Mouse (Mus musculus): ENCODE measurements around the gene Uap1l1. TPM values are rescaled to one million over a fixed set of nuclear protein-coding genes. Genes with fewer than 3 reads are reported as not detected.

Gene Uap1l1
- polyA plus RNA-seq, 1 experiment from 2014 or later: 40.0 TPM

- peaks cover 16% of the 10 kb centered on the region for H3K4me1 ChIP-seq (ENCODE audit: control insufficient read depth, insufficient read depth, low read length)
- peaks cover 38% of the 10 kb centered on the region for H3K27me3 ChIP-seq (ENCODE audit: control insufficient read depth, insufficient read depth, low read length)
- no peak overlapping the region for H3K4me3 ChIP-seq (replicated peaks; ENCODE audit: low read length)
- no peak overlapping the region for H3K9ac ChIP-seq (ENCODE audit: low read length)
- no peak overlapping the region for H3K27ac ChIP-seq (ENCODE audit: low read length)
- ATAC-seq (ENCODE audit: insufficient read depth, low FRiP score): no peak
- H3K4me2 ChIP-seq (ENCODE audit: low read depth, low read length): no peak overlapping the region
- no peaks in the 10 kb centered on the region for H3K9me3 ChIP-seq (replicated peaks; ENCODE audit: control insufficient read depth, low read length)
- WGBS: 88% methylated on average over 7 of the region's 7 CpGs
- no peaks in the 10 kb centered on the region for H3K36me3 ChIP-seq (ENCODE audit: control insufficient read depth, insufficient read depth, low read length)
Measured at GRCm38 (mm10) chr2:25398065-25398464, 32.6 kb upstream of the Uap1l1 start.

GRCm38 (mm10) chr2:25397010-25397409, 31.5 kb upstream of the Uap1l1 start:
- Histone ChIP-seq H3K9me3 (replicated peaks; ENCODE audit: control insufficient read depth, low read length) (no peaks in the 10 kb centered on the region), H3K27me3 (ENCODE audit: control insufficient read depth, insufficient read depth, low read length) (peaks cover 35% of the 10 kb centered on the region), H3K9ac (ENCODE audit: low read length) (no peak overlapping the region), H3K36me3 (ENCODE audit: control insufficient read depth, insufficient read depth, low read length) (no peaks in the 10 kb centered on the region), H3K4me1 (ENCODE audit: control insufficient read depth, insufficient read depth, low read length) (peaks cover 16% of the 10 kb centered on the region), H3K4me3 (replicated peaks; ENCODE audit: low read length) (no peak overlapping the region), H3K27ac (ENCODE audit: low read length) (no peak overlapping the region), H3K4me2 (ENCODE audit: low read depth, low read length) (peak overlapping the region; percentile 75)
- ATAC-seq (ENCODE audit: insufficient read depth, low FRiP score): no peak
- WGBS: 48% methylated on average over 1 of the region's 1 CpGs

- Histone ChIP-seq H3K27ac (ENCODE audit: low read length) (no peak overlapping the region), H3K4me3 (replicated peaks; ENCODE audit: low read length) (peak overlapping the region; percentile 55), H3K36me3 (ENCODE audit: control insufficient read depth, insufficient read depth, low read length) (no peaks in the 10 kb centered on the region), H3K9me3 (replicated peaks; ENCODE audit: control insufficient read depth, low read length) (no peaks in the 10 kb centered on the region), H3K9ac (ENCODE audit: low read length) (peak overlapping the region; percentile 67), H3K4me2 (ENCODE audit: low read depth, low read length) (peak overlapping the region; percentile 75), H3K4me1 (ENCODE audit: control insufficient read depth, insufficient read depth, low read length) (peaks cover 16% of the 10 kb centered on the region), H3K27me3 (ENCODE audit: control insufficient read depth, insufficient read depth, low read length) (peaks cover 32% of the 10 kb centered on the region)
- no peak for ATAC-seq (ENCODE audit: insufficient read depth, low FRiP score)
- 29% methylated on average over 3 of the region's 3 CpGs for WGBS
Measured at GRCm38 (mm10) chr2:25396597-25396983, 31.1 kb upstream of the Uap1l1 start.

GRCm38 (mm10) chr2:25395721-25396596, 30.5 kb upstream of the Uap1l1 start, which contains the start of gene Entpd2:
TSS of gene Entpd2 (plus strand) at chr2:25395874.
- peak within 1 kb of the TSS; percentile 67 for H3K9ac ChIP-seq (ENCODE audit: low read length)
- WGBS: 2% methylated on average over 57 of the region's 57 CpGs
- H3K4me1 ChIP-seq (ENCODE audit: control insufficient read depth, insufficient read depth, low read length): peaks cover 16% of the 10 kb centered on the region
- H3K9me3 ChIP-seq (replicated peaks; ENCODE audit: control insufficient read depth, low read length): no peaks in the 10 kb centered on the region
- H3K27me3 ChIP-seq (ENCODE audit: control insufficient read depth, insufficient read depth, low read length): peaks cover 32% of the 10 kb centered on the region
- H3K4me3 ChIP-seq (replicated peaks; ENCODE audit: low read length): peak within 1 kb of the TSS; percentile 55
- H3K4me2 ChIP-seq (ENCODE audit: low read depth, low read length): peak within 1 kb of the TSS; percentile 75
- no peaks in the 10 kb centered on the region for H3K36me3 ChIP-seq (ENCODE audit: control insufficient read depth, insufficient read depth, low read length)
- ATAC-seq (ENCODE audit: insufficient read depth, low FRiP score): peak; percentile 86
- peak within 1 kb of the TSS; percentile 20; the same call in 1 of the 2 replicates for H3K27ac ChIP-seq (ENCODE audit: low read length)

- H3K9me3 ChIP-seq (replicated peaks; ENCODE audit: control insufficient read depth, low read length): no peaks in the 10 kb centered on the region
- whole genome bisulfite sequencing: 46% methylated on average over 3 of the region's 3 CpGs
- H3K4me2 ChIP-seq (ENCODE audit: low read depth, low read length): no peak overlapping the region
- no peaks in the 10 kb centered on the region for H3K36me3 ChIP-seq (ENCODE audit: control insufficient read depth, insufficient read depth, low read length)
- no peak overlapping the region; the same call in 1 of the 2 replicates for H3K9ac ChIP-seq (ENCODE audit: low read length)
- no peak overlapping the region for H3K4me3 ChIP-seq (replicated peaks; ENCODE audit: low read length)
- H3K27ac ChIP-seq (ENCODE audit: low read length): peak overlapping the region; percentile 43
- H3K27me3 ChIP-seq (ENCODE audit: control insufficient read depth, insufficient read depth, low read length): peaks cover 23% of the 10 kb centered on the region
- H3K4me1 ChIP-seq (ENCODE audit: control insufficient read depth, insufficient read depth, low read length): peaks cover 12% of the 10 kb centered on the region
- ATAC-seq (ENCODE audit: insufficient read depth, low FRiP score): peak; percentile 30; the same call in 1 of the 2 replicates
Measured at GRCm38 (mm10) chr2:25394281-25395221, 29.1 kb upstream of the Uap1l1 start.

GRCm38 (mm10) chr2:25391266-25391665, 25.8 kb upstream of the Uap1l1 start:
- no peak overlapping the region for H3K4me2 ChIP-seq (ENCODE audit: low read depth, low read length)
- peaks cover 3% of the 10 kb centered on the region; the same call in 1 of the 2 replicates for H3K27me3 ChIP-seq (ENCODE audit: control insufficient read depth, insufficient read depth, low read length)
- peaks cover 12% of the 10 kb centered on the region for H3K4me1 ChIP-seq (ENCODE audit: control insufficient read depth, insufficient read depth, low read length)
- no peak for ATAC-seq (ENCODE audit: insufficient read depth, low FRiP score)
- H3K9me3 ChIP-seq (replicated peaks; ENCODE audit: control insufficient read depth, low read length): no peaks in the 10 kb centered on the region
- no peak overlapping the region for H3K9ac ChIP-seq (ENCODE audit: low read length)
- WGBS: 57% methylated on average over 5 of the region's 5 CpGs
- H3K27ac ChIP-seq (ENCODE audit: low read length): no peak overlapping the region
- no peaks in the 10 kb centered on the region for H3K36me3 ChIP-seq (ENCODE audit: control insufficient read depth, insufficient read depth, low read length)
- no peak overlapping the region for H3K4me3 ChIP-seq (replicated peaks; ENCODE audit: low read length)

- Histone ChIP-seq H3K27ac (ENCODE audit: low read length) (no peak overlapping the region), H3K9ac (ENCODE audit: low read length) (no peak overlapping the region), H3K4me2 (ENCODE audit: low read depth, low read length) (no peak overlapping the region), H3K9me3 (replicated peaks; ENCODE audit: control insufficient read depth, low read length) (no peaks in the 10 kb centered on the region), H3K27me3 (ENCODE audit: control insufficient read depth, insufficient read depth, low read length) (no peaks in the 10 kb centered on the region), H3K36me3 (ENCODE audit: control insufficient read depth, insufficient read depth, low read length) (no peaks in the 10 kb centered on the region), H3K4me3 (replicated peaks; ENCODE audit: low read length) (no peak overlapping the region), H3K4me1 (ENCODE audit: control insufficient read depth, insufficient read depth, low read length) (no peaks in the 10 kb centered on the region)
- no peak for ATAC-seq (ENCODE audit: insufficient read depth, low FRiP score)
- 59% methylated on average over 5 of the region's 5 CpGs for WGBS
Measured at GRCm38 (mm10) chr2:25384492-25384891, 19.0 kb upstream of the Uap1l1 start.

- Histone ChIP-seq H3K4me3 (replicated peaks; ENCODE audit: low read length) (no peak overlapping the region), H3K27ac (ENCODE audit: low read length) (no peak overlapping the region), H3K9me3 (replicated peaks; ENCODE audit: control insufficient read depth, low read length) (no peaks in the 10 kb centered on the region), H3K36me3 (ENCODE audit: control insufficient read depth, insufficient read depth, low read length) (peaks cover 3% of the 10 kb centered on the region; the same call in 1 of the 2 replicates), H3K4me1 (ENCODE audit: control insufficient read depth, insufficient read depth, low read length) (peaks cover 25% of the 10 kb centered on the region), H3K4me2 (ENCODE audit: low read depth, low read length) (no peak overlapping the region), H3K27me3 (ENCODE audit: control insufficient read depth, insufficient read depth, low read length) (no peaks in the 10 kb centered on the region), H3K9ac (ENCODE audit: low read length) (no peak overlapping the region)
- no peak for ATAC-seq (ENCODE audit: insufficient read depth, low FRiP score)
- 54% methylated on average over 4 of the region's 4 CpGs for WGBS
Measured at GRCm38 (mm10) chr2:25376589-25376988, 11.1 kb upstream of the Uap1l1 start.

All from stomach, embryonic 16.5 days (tissue).